17 mouse cellular contexts compared by ENCODE assay signal in the genomic region with DNA sequence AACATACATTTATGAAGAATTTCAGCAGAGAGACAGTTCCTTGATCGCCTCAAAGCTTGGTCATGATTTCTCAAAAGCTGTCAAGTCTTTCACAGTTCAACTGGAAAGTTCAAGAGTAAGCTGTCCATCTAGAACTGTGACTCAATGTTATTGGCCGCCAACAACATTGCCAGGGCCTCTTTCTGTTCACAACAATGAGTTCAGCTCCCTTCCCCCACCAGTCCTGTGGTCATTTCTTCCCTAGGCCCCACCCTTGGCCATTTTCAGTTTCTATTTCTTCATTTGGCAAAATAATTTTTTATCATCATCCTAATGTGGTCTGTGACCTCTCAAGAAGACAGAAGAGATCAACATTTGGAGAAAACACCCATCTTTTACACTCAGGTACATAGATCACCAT. TPM values are rescaled to one million over a fixed set of nuclear protein-coding genes. Genes with fewer than 3 reads are reported as not detected.
DNase-seq lines count a peak whose midpoint lies in the region; ATAC-seq lines count a peak whose summit lies in the region.
"Had no signal": no experiment of that assay in that cellular context is flagged by ENCODE, and none has a peak within 500 bp of the region (broad histone marks: within the 10 kb centered on the region; RNA-seq: fewer than 3 reads in every experiment).

No protein-coding gene starts in this region.

- peak overlapping the region; percentile 95 for H3K27ac ChIP-seq in macrophage
- H3K27ac ChIP-seq: forebrain, embryonic 10.5 days; hindbrain, postnatal 0 days; neural tube, embryonic 12.5 days; stomach, postnatal 0 days had no signal

- no peak overlapping the region for H3K4me3 ChIP-seq in macrophage (ENCODE audit: inconsistent target)
- H3K4me3 ChIP-seq: forebrain, embryonic 10.5 days; neural tube, embryonic 12.5 days had no signal

- ATAC-seq in cerebellum, adult (ENCODE audit: insufficient number of reproducible peaks, low FRiP score, low TSS enrichment), result no peak
- no peak for ATAC-seq in erythroid progenitor cell, adult 5-6 weeks (replicated peaks; ENCODE audit: low FRiP score, poor library complexity, severe bottlenecking)
- ATAC-seq: hindbrain, postnatal 0 days had no signal

- intact Hi-C loops in heart, postnatal 10 days (cut with DNase I), result no loop called here

- WGBS in macrophage (ENCODE audit: missing documents), result 32% methylated on average over 2 of the region's 2 CpGs

- peaks cover 14% of the 10 kb centered on the region for H3K36me3 ChIP-seq in macrophage (ENCODE audit: inconsistent target)
- H3K36me3 ChIP-seq: forebrain, embryonic 10.5 days; G1E; neural tube, embryonic 12.5 days had no signal

- peaks cover 73% of the 10 kb centered on the region for H3K79me2 ChIP-seq in macrophage (ENCODE audit: inconsistent target)

- DNase-seq in heart, adult 11 months, result peak; percentile 93
- no peak for DNase-seq in heart, postnatal 10 days
- peak; percentile 25 for DNase-seq in lung, postnatal 25 days (ENCODE audit: low spot score)
- no peak for DNase-seq in lung, postnatal 4 days
- DNase-seq: cerebellum, postnatal 10 days; kidney, adult 11 months; kidney, postnatal 25 days; layer of hippocampus, adult 9-11 months; right cerebral cortex, postnatal 14 days had no signal

RNA-seq across cellular contexts. Expression of a gene that starts 4.5 kb away (rescaled TPM):
- total RNA-seq in heart, postnatal 10 days (2021), result 10 to 100 TPM; 10.3 to 14.4 TPM
- total RNA-seq in macrophage (2018; cell fraction: chromatin; rRNA removed), result 1,000 to 10,000 TPM in 1 of 26 experiments, 100 to 1,000 TPM in 21, 10 to 100 TPM in 4; 56.7 to 1,055 (median 169) TPM
- total RNA-seq in macrophage (2018; cell fraction: cytosol; rRNA removed), result 100 to 1,000 TPM in 11 of 26 experiments, 10 to 100 TPM in 15; 38.9 to 344 (median 95.8) TPM
- total RNA-seq in macrophage (2018; cell fraction: nucleus; rRNA removed), result 1,000 to 10,000 TPM in 1 of 26 experiments, 100 to 1,000 TPM in 21, 10 to 100 TPM in 4; 54.7 to 1,190 (median 183) TPM
- 27.2 to 76.9 TPM (median 28.5 TPM) in 3 replicates for polyA plus RNA-seq in macrophage (2018)
- 7.9 and 15.9 TPM in 2 replicates for total RNA-seq in erythroid progenitor cell, adult 5-6 weeks (2015; ENCODE audit: low replicate concordance)
- total RNA-seq in erythroid progenitor cell, adult 5-6 weeks (2017; ENCODE audit: low replicate concordance), result 0.90 and 3.8 TPM in 2 replicates
- polyA plus RNA-seq: G1E had no signal

Comparison
In these comparisons a context has a peak if more than half of its experiments do, and no peak if none do; other contexts are left out.
1. DNase-seq: peak in heart, adult 11 months (single experiment) and lung, postnatal 25 days (single experiment); none in heart, postnatal 10 days (0 of 2) and lung, postnatal 4 days (0 of 2).